Mouse (Mus musculus) c-Kit-positive CD71-positive TER-119-positive erythroid progenitor cells, embryonic 14.5 days (primary cell): ENCODE data around the gene Rasa3.
A peak's percentile ranks its signal among the peaks of the same experiment; 100 is the strongest.

Experiments
- DNase-seq: peaks from one replicate; pipeline ENCODE4 v3.0.0-alpha.2; 2013; ENCODE audit warnings: low spot score

Gene Rasa3

GRCm38 (mm10) chr8:13677413-13677883, at the start of gene Rasa3:
TSS of gene Rasa3 (minus strand) at chr8:13677603.
- DNase-seq: peak; percentile 93

- peak; percentile 37 for DNase-seq
Measured at GRCm38 (mm10) chr8:13725722-13726121, 48.3 kb upstream of the Rasa3 start.

- DNase-seq: no peak
Measured at GRCm38 (mm10) chr8:13718980-13719379, 41.6 kb upstream of the Rasa3 start.

GRCm38 (mm10) chr8:13708514-13708913, 31.1 kb upstream of the Rasa3 start:
- DNase-seq: no peak

- DNase-seq: no peak
Measured at GRCm38 (mm10) chr8:13706918-13707317, 29.5 kb upstream of the Rasa3 start.

- DNase-seq: no peak
Measured at GRCm38 (mm10) chr8:13705668-13706067, 28.3 kb upstream of the Rasa3 start, which contains the start of gene Cfap97d2. TSS of gene Cfap97d2 (plus strand) at chr8:13705889.

GRCm38 (mm10) chr8:13704301-13704700, 26.9 kb upstream of the Rasa3 start:
- DNase-seq: no peak

- no peak for DNase-seq
Measured at GRCm38 (mm10) chr8:13703756-13704155, 26.4 kb upstream of the Rasa3 start.

GRCm38 (mm10) chr8:13702755-13703154, 25.4 kb upstream of the Rasa3 start:
- DNase-seq: no peak

- no peak for DNase-seq
Measured at GRCm38 (mm10) chr8:13699323-13699949, 22.0 kb upstream of the Rasa3 start.

- no peak for DNase-seq
Measured at GRCm38 (mm10) chr8:13698281-13698680, 20.9 kb upstream of the Rasa3 start.

- no peak for DNase-seq
Measured at GRCm38 (mm10) chr8:13697681-13698080, 20.3 kb upstream of the Rasa3 start.

- no peak for DNase-seq
Measured at GRCm38 (mm10) chr8:13697196-13697595, 19.8 kb upstream of the Rasa3 start.

- DNase-seq: no peak
Measured at GRCm38 (mm10) chr8:13696157-13696556, 18.8 kb upstream of the Rasa3 start.

GRCm38 (mm10) chr8:13695203-13695867, 17.9 kb upstream of the Rasa3 start:
- no peak for DNase-seq

GRCm38 (mm10) chr8:13694735-13695134, 17.3 kb upstream of the Rasa3 start:
- DNase-seq: no peak

- DNase-seq: no peak
Measured at GRCm38 (mm10) chr8:13692302-13693066, 15.1 kb upstream of the Rasa3 start.

- DNase-seq: no peak
Measured at GRCm38 (mm10) chr8:13689331-13689730, 11.9 kb upstream of the Rasa3 start.

- no peak for DNase-seq
Measured at GRCm38 (mm10) chr8:13688461-13688860, 11.1 kb upstream of the Rasa3 start.

GRCm38 (mm10) chr8:13687941-13688340, 10.5 kb upstream of the Rasa3 start:
- DNase-seq: no peak

- DNase-seq: no peak
Measured at GRCm38 (mm10) chr8:13687101-13687717, 9.8 kb upstream of the Rasa3 start.

- DNase-seq: no peak
Measured at GRCm38 (mm10) chr8:13686426-13686825, 9.0 kb upstream of the Rasa3 start.
